Mouse (Mus musculus): ENCODE data around the gene Smg1. TPM values are rescaled to one million over a fixed set of nuclear protein-coding genes. Genes with fewer than 3 reads are reported as not detected.

Gene Smg1
- polyA plus RNA-seq, 1 experiment from 2014 or later, result 14.2 TPM

GRCm38 (mm10) chr7:118274169-118274568, 30.7 kb upstream of the Smg1 start:
- no peaks in the 10 kb centered on the region for H3K36me3 ChIP-seq (ENCODE audit: control insufficient read depth, insufficient read depth, low read length)
- 82% methylated on average over 7 of the region's 7 CpGs for WGBS
- no peaks in the 10 kb centered on the region for H3K9me3 ChIP-seq (replicated peaks; ENCODE audit: control insufficient read depth, low read length)
- H3K4me2 ChIP-seq (ENCODE audit: low read depth, low read length), result no peak overlapping the region
- no peak for ATAC-seq (ENCODE audit: insufficient read depth, low FRiP score)
- no peak overlapping the region for H3K4me3 ChIP-seq (replicated peaks; ENCODE audit: low read length)
- H3K9ac ChIP-seq (ENCODE audit: low read length), result no peak overlapping the region
- H3K27ac ChIP-seq (ENCODE audit: low read length), result no peak overlapping the region
- H3K4me1 ChIP-seq (ENCODE audit: control insufficient read depth, insufficient read depth, low read length), result peaks cover 4% of the 10 kb centered on the region; the same call in 1 of the 2 replicates
- no peaks in the 10 kb centered on the region for H3K27me3 ChIP-seq (ENCODE audit: control insufficient read depth, insufficient read depth, low read length)

- Histone ChIP-seq H3K9ac (ENCODE audit: low read length) (no peak overlapping the region), H3K27me3 (ENCODE audit: control insufficient read depth, insufficient read depth, low read length) (no peaks in the 10 kb centered on the region), H3K27ac (ENCODE audit: low read length) (no peak overlapping the region), H3K9me3 (replicated peaks; ENCODE audit: control insufficient read depth, low read length) (no peaks in the 10 kb centered on the region), H3K4me1 (ENCODE audit: control insufficient read depth, insufficient read depth, low read length) (no peaks in the 10 kb centered on the region), H3K36me3 (ENCODE audit: control insufficient read depth, insufficient read depth, low read length) (no peaks in the 10 kb centered on the region), H3K4me3 (replicated peaks; ENCODE audit: low read length) (no peak overlapping the region), H3K4me2 (ENCODE audit: low read depth, low read length) (no peak overlapping the region)
- 89% methylated on average over 6 of the region's 6 CpGs for WGBS
- no peak for ATAC-seq (ENCODE audit: insufficient read depth, low FRiP score)
These were observed 22.6 kb upstream of the Smg1 start for GRCm38 (mm10) chr7:118266099-118266498.

GRCm38 (mm10) chr7:118263606-118264005, 20.1 kb upstream of the Smg1 start:
- Histone ChIP-seq H3K36me3 (ENCODE audit: control insufficient read depth, insufficient read depth, low read length) (no peaks in the 10 kb centered on the region), H3K9me3 (replicated peaks; ENCODE audit: control insufficient read depth, low read length) (no peaks in the 10 kb centered on the region), H3K9ac (ENCODE audit: low read length) (no peak overlapping the region), H3K27ac (ENCODE audit: low read length) (no peak overlapping the region), H3K4me2 (ENCODE audit: low read depth, low read length) (no peak overlapping the region), H3K4me3 (replicated peaks; ENCODE audit: low read length) (no peak overlapping the region), H3K27me3 (ENCODE audit: control insufficient read depth, insufficient read depth, low read length) (no peaks in the 10 kb centered on the region), H3K4me1 (ENCODE audit: control insufficient read depth, insufficient read depth, low read length) (no peaks in the 10 kb centered on the region)
- ATAC-seq (ENCODE audit: insufficient read depth, low FRiP score), result no peak
- WGBS, result 62% methylated on average over 1 of the region's 1 CpGs

GRCm38 (mm10) chr7:118262409-118262808, 18.9 kb upstream of the Smg1 start:
- H3K4me3 ChIP-seq (replicated peaks; ENCODE audit: low read length), result no peak overlapping the region
- 65% methylated on average over 5 of the region's 5 CpGs for WGBS
- ATAC-seq (ENCODE audit: insufficient read depth, low FRiP score), result no peak
- no peaks in the 10 kb centered on the region for H3K36me3 ChIP-seq (ENCODE audit: control insufficient read depth, insufficient read depth, low read length)
- H3K4me2 ChIP-seq (ENCODE audit: low read depth, low read length), result no peak overlapping the region
- H3K9ac ChIP-seq (ENCODE audit: low read length), result no peak overlapping the region
- H3K9me3 ChIP-seq (replicated peaks; ENCODE audit: control insufficient read depth, low read length), result no peaks in the 10 kb centered on the region
- H3K27me3 ChIP-seq (ENCODE audit: control insufficient read depth, insufficient read depth, low read length), result no peaks in the 10 kb centered on the region
- no peaks in the 10 kb centered on the region for H3K4me1 ChIP-seq (ENCODE audit: control insufficient read depth, insufficient read depth, low read length)
- no peak overlapping the region for H3K27ac ChIP-seq (ENCODE audit: low read length)

GRCm38 (mm10) chr7:118259676-118260305, 16.3 kb upstream of the Smg1 start:
- no peaks in the 10 kb centered on the region for H3K27me3 ChIP-seq (ENCODE audit: control insufficient read depth, insufficient read depth, low read length)
- WGBS, result 79% methylated on average over 7 of the region's 7 CpGs
- no peak overlapping the region for H3K4me3 ChIP-seq (replicated peaks; ENCODE audit: low read length)
- no peaks in the 10 kb centered on the region for H3K9me3 ChIP-seq (replicated peaks; ENCODE audit: control insufficient read depth, low read length)
- no peak overlapping the region for H3K4me2 ChIP-seq (ENCODE audit: low read depth, low read length)
- H3K4me1 ChIP-seq (ENCODE audit: control insufficient read depth, insufficient read depth, low read length), result no peaks in the 10 kb centered on the region
- H3K27ac ChIP-seq (ENCODE audit: low read length), result no peak overlapping the region
- ATAC-seq (ENCODE audit: insufficient read depth, low FRiP score), result no peak
- H3K9ac ChIP-seq (ENCODE audit: low read length), result no peak overlapping the region
- no peaks in the 10 kb centered on the region for H3K36me3 ChIP-seq (ENCODE audit: control insufficient read depth, insufficient read depth, low read length)

GRCm38 (mm10) chr7:118258451-118258850, 15.0 kb upstream of the Smg1 start:
- Histone ChIP-seq H3K9ac (ENCODE audit: low read length) (no peak overlapping the region), H3K27ac (ENCODE audit: low read length) (no peak overlapping the region), H3K36me3 (ENCODE audit: control insufficient read depth, insufficient read depth, low read length) (no peaks in the 10 kb centered on the region), H3K9me3 (replicated peaks; ENCODE audit: control insufficient read depth, low read length) (no peaks in the 10 kb centered on the region), H3K27me3 (ENCODE audit: control insufficient read depth, insufficient read depth, low read length) (no peaks in the 10 kb centered on the region), H3K4me3 (replicated peaks; ENCODE audit: low read length) (no peak overlapping the region), H3K4me2 (ENCODE audit: low read depth, low read length) (no peak overlapping the region), H3K4me1 (ENCODE audit: control insufficient read depth, insufficient read depth, low read length) (0 out of 2 replicates have a peak, but pooled peaks cover 5% of the 10 kb centered on the region)
- ATAC-seq (ENCODE audit: insufficient read depth, low FRiP score), result no peak

- Histone ChIP-seq H3K27me3 (ENCODE audit: control insufficient read depth, insufficient read depth, low read length) (no peaks in the 10 kb centered on the region), H3K4me2 (ENCODE audit: low read depth, low read length) (no peak overlapping the region), H3K4me3 (replicated peaks; ENCODE audit: low read length) (no peak overlapping the region), H3K36me3 (ENCODE audit: control insufficient read depth, insufficient read depth, low read length) (no peaks in the 10 kb centered on the region), H3K27ac (ENCODE audit: low read length) (no peak overlapping the region), H3K9me3 (replicated peaks; ENCODE audit: control insufficient read depth, low read length) (no peaks in the 10 kb centered on the region), H3K4me1 (ENCODE audit: control insufficient read depth, insufficient read depth, low read length) (0 out of 2 replicates have a peak, but pooled peaks cover 8% of the 10 kb centered on the region), H3K9ac (ENCODE audit: low read length) (no peak overlapping the region)
- no peak for ATAC-seq (ENCODE audit: insufficient read depth, low FRiP score)
- 75% methylated on average over 6 of the region's 6 CpGs for WGBS
These were observed 13.3 kb upstream of the Smg1 start for GRCm38 (mm10) chr7:118256740-118257139.

GRCm38 (mm10) chr7:118254460-118254859, 11.0 kb upstream of the Smg1 start:
- H3K27me3 ChIP-seq (ENCODE audit: control insufficient read depth, insufficient read depth, low read length), result no peaks in the 10 kb centered on the region
- WGBS, result 59% methylated on average over 8 of the region's 8 CpGs
- no peaks in the 10 kb centered on the region for H3K36me3 ChIP-seq (ENCODE audit: control insufficient read depth, insufficient read depth, low read length)
- ATAC-seq (ENCODE audit: insufficient read depth, low FRiP score), result no peak
- H3K9ac ChIP-seq (ENCODE audit: low read length), result no peak overlapping the region
- H3K4me1 ChIP-seq (ENCODE audit: control insufficient read depth, insufficient read depth, low read length), result 0 out of 2 replicates have a peak, but pooled peaks cover 8% of the 10 kb centered on the region
- no peak overlapping the region for H3K27ac ChIP-seq (ENCODE audit: low read length)
- no peak overlapping the region for H3K4me2 ChIP-seq (ENCODE audit: low read depth, low read length)
- H3K4me3 ChIP-seq (replicated peaks; ENCODE audit: low read length), result no peak overlapping the region
- H3K9me3 ChIP-seq (replicated peaks; ENCODE audit: control insufficient read depth, low read length), result no peaks in the 10 kb centered on the region

- Histone ChIP-seq H3K4me3 (replicated peaks; ENCODE audit: low read length) (no peak overlapping the region), H3K9ac (ENCODE audit: low read length) (no peak overlapping the region), H3K36me3 (ENCODE audit: control insufficient read depth, insufficient read depth, low read length) (no peaks in the 10 kb centered on the region), H3K9me3 (replicated peaks; ENCODE audit: control insufficient read depth, low read length) (no peaks in the 10 kb centered on the region), H3K27ac (ENCODE audit: low read length) (no peak overlapping the region), H3K4me2 (ENCODE audit: low read depth, low read length) (no peak overlapping the region), H3K27me3 (ENCODE audit: control insufficient read depth, insufficient read depth, low read length) (no peaks in the 10 kb centered on the region), H3K4me1 (ENCODE audit: control insufficient read depth, insufficient read depth, low read length) (0 out of 2 replicates have a peak, but pooled peaks cover 8% of the 10 kb centered on the region)
- WGBS, result 49% methylated on average over 4 of the region's 4 CpGs
- ATAC-seq (ENCODE audit: insufficient read depth, low FRiP score), result no peak
These were observed 10.5 kb upstream of the Smg1 start for GRCm38 (mm10) chr7:118254015-118254414.

Measured in stomach, embryonic 16.5 days (tissue).